Mouse (Mus musculus) kidney, adult 18-20 months (tissue): ENCODE results near the gene Cep350.
"Not testable (repeated sequence)": the region's sequence is repeated elsewhere in the genome, so short reads cannot be mapped to it uniquely, and the experiment has no call there.

ENCODE experiments used
- DNase-seq: peaks from one replicate; pipeline ENCODE4 v3.0.0; 2021

Gene Cep350

DNA sequence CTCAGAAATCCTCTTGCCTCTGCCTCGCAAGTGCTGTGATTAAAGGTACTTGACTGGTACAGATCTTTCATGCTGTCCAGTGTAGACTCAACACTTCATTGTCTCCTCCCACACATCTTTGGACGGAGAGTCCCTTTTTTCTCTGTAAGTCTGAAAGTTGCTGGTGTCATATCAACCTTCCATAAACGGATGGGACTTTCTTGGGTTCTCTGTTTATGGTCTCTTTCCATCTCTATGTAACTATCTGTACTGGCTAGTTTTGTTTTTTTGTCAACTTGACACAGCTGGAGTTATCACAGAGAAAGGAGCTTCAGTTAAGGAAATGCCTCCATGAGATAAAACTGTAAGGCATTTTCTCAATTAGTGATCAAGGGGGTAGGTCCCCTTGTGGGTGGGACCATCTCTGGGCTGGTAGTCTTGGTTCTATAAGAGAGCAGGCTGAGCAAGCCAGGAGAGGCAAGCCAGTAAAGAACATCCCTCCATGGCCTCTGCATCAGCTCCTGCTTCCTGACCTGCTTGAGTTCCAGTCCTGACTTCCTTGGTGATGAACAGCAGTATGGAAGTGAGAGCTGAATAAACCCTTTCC is 90.3 kb downstream of the Cep350 start:
- not testable (repeated sequence) for DNase-seq

DNA sequence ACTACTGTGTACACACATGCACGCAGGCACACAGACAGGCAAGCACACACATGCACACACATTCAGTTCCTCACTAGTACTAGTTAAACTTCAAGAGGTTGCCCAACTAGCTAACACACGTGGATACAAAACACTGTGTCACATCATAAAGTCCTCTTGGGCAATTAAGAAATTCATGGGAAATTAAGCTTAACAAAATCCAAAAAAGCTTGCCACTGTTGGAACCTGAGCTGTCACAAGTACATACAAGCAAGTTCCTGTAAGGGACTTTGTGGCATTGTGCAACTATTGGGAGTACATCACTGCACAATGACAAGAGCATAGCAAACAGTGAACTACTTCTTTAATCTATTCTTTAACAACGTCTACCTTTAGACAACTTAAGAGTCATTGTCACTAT is 93.5 kb downstream of the Cep350 start:
- no peak for DNase-seq

DNA sequence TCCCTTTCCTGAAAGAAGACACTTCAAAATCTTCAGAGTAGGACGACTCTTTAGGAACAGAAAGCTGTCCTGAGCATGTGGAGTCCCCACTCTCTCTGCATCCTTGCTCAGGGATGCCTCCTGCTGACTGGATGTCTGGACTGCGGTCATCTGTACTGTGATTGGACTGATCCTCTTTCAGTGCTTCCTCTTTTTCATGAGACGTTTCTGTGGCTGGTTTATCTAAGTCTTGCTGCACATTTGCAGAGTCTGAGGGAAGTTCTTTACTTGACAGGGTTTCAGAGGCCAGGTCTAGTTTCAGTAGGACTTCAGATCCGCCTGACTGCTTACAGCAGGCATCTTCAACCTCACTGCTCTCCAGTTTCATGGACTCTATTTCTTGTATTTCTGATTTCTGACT is 110.1 kb downstream of the Cep350 start:
- no peak for DNase-seq

DNA sequence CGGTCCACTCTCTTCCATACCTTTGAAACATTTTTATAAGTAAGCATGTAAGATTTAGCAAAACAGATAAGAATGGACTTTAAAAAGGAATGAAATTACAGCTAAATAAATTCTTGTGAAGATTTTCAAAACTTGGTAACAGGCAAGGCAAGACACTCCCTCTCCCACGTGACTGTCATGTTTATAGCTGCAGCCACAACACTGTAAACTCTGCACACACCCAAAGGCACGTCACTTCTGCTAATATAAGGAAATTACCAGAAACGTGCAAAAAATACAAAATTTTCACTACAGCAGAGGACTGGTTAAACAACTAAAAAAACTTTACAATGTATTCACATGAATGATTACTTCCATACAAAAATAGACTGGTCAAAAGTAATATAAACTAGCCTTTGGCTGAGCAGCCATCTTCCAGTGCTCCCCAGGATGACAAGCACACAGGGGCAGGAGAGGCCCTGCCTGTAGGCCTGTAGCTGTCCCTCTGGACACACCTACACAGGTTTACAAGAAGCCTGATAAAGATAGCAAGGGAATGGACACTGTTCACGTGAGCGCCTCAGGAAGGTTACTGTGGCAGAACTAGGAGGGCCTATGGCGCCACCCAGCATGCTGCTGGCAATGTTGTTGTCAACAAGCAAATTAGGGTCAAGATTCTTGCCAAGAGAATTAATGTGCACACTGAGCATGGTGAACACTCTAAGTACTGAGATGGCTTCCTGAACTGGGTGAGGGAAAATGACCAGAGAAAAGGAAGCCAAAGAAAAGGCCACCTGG is 117.9 kb downstream of the Cep350 start:
- DNase-seq = peak; percentile 9

DNA sequence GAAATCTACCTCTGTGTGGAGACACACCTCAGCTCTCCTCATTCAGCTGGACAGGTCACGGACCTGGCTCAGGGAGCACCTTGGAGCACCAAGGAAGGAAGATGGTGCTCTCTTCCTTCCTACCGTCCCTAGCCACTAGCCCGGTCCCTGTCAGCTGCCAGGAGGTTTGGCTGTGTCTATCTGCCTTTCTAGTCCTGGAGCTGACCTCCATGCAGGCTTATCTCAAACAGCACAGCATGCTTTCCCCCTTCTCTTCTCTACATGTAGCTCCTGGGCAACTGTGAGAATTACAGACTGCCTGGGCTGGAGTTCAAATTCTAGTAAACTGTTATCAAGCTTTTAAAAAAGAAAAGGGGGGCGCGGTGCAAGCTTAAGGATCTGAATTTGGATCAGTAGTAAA is 120.0 kb downstream of the Cep350 start:
- no peak for DNase-seq

DNA sequence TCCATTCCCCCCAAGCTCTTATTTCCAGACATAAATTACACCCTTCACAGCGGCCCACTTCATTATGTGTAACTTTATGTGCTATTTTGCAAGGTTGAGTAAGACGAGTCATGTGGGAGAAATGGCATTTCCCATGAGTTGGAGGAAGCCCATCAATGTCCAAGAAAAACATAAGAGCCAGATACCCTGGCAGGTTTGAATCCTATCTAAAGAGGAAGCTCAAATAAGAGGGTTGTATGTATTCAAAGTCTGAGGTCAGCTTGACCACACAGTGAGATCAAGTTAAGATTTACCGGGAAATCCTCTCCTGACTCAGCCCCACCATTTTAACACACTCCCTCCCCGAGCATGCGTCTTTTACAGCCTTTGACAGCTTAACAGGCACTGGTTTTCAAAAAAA is 128.8 kb downstream of the Cep350 start:
- DNase-seq = no peak

DNA sequence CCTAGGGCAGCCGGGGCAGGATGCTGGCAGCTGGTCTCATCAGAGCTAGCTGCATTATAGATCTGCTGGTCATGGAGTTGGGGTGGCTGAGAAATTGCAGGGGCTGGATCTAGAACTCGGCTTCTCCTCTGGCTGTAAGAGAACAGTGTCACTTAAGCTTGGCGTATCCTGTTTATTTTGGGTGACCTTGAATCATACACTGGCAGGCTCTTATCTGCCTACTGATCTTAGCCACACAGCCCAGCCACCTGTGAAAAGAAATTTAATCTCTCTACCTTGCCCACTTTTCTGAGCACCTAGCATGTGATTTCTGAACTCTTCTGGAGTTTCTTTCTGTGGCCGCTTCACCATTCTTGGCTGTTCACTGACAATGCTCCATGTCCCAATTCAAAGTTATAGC is 129.5 kb downstream of the Cep350 start:
- DNase-seq = no peak

DNA sequence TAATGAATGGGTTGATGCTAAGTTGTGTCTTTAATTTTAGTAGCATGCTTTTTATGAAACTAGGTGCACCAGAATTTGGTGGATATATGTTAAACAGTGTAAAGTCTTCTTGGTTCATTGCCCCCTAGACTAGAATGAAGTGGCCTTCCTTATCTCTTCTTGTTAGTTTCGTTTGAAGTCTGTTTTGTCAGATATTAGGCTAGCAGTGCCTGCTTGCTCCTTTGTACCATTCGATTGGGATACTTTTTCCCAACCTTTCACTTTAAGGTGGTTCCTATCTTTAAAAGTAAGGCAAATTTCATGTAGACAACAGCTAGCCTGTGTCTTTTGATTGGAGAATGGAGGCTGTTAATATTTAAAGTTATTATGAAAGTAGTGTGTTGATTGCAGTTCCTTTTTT is 137.4 kb downstream of the Cep350 start:
- no peak for DNase-seq

DNA sequence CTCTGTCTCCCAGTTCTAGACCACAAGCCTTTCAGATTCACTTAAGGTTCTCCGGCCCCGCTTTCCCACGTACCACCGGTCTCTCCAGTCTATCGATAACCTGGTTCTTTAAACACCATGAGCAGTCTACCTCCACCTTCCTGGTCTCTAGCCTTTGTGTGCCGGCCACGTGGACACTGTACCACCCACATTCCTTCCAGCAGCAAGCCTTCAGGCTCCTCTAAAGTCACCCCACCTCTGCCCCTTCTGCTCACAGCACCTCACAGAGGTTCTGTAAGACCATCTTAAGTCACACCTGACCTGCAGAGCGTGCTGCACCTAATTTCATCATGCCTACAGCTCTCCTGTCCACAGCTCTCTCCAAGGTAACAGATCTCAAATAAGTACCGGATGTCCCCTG is 139.4 kb downstream of the Cep350 start:
- DNase-seq = no peak

DNA sequence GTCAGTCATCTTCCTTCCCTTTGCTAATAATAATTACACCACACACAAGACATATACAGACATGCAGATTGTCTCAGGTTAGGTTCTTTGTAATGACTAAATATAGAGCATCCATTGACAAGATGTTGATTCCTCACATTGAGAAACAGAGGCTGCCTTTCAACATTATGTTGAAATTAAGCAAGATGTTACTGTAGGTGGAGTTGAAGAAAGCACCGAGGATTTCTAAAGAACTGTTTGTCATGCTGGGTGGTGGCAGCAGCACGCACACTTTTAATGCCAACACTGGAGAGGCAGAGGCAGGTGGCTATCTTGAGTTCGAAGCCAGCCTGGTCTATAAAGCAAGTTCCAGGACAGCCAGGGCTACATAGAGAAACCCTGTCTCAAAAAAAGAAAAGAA is 141.1 kb downstream of the Cep350 start:
- DNase-seq = no peak

DNA sequence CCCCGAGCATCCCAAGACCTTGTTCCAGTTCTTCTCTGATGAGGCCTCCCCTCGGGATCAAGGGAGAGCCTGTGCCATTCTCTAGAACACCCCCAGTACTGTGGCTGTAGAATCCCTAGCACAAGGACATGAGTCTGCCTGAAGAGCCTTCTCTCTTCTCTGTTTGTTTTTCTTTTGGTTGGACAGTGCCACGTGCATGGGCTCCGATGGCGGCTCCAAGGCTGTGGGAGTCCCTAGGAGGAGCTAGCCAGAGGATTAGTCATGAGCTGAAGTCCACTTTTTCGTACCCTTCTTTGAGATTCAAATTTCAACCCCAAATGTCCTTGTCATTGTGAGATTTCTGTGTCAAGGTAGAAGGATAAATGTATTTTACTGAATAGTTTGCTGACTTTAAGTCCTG is 142.2 kb downstream of the Cep350 start:
- no peak for DNase-seq

DNA sequence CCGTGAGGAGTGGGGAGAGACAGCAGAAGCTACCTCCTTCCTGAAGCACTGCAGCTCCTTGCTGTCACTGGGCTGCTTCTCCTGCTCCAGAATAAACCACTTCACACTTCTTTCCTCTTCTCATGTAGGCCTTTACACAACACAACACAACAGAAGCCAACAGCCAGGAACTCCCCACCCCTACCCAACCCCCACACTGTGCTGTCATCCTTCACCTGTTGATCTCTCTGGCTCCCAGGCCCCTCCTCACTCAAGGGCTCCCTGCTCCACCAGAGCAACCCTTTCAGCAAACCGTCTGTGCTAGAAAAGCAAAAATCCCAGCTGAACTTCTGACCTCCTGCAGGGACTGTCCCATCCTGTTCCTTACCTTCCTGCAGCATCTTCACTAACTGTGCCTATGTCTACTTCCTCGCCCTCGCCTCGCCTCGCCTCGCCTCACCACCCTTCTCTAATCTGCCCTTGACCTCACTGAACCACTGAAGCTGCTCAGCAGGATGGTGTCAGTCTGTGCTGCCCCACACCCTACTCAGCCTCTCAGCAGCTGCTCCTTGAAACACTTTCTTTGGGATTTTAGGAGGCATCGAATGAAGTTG is 145.3 kb downstream of the Cep350 start:
- no peak for DNase-seq

DNA sequence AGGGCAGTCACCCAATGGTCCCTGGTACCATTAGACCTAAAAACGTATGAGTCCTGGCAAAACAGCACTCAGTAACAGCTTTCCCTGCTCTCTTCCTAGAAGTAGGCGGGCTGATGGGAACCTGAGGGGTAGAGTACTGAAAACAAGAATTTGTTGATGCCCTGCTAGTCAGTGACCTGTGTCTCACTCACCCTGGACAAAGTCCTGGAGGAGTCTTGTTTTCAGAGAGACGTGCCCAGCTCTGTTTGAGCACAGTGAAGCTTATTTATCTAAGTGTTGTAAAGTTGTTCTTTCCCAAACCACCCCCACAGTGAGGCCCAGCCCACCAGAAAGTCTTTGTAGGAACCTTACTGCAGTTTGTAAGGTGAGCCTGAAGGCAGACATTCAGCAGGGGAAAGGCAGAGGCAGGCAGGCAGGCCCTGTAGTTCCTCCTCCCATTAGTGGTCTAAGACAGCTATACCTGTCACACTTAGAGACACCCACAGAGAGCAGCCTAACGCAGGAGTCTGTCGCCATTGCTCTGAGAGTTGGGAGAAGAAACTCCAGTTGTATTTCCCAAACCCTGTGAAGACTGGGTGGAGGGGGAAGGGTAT is 146.2 kb downstream of the Cep350 start:
- no peak for DNase-seq

DNA sequence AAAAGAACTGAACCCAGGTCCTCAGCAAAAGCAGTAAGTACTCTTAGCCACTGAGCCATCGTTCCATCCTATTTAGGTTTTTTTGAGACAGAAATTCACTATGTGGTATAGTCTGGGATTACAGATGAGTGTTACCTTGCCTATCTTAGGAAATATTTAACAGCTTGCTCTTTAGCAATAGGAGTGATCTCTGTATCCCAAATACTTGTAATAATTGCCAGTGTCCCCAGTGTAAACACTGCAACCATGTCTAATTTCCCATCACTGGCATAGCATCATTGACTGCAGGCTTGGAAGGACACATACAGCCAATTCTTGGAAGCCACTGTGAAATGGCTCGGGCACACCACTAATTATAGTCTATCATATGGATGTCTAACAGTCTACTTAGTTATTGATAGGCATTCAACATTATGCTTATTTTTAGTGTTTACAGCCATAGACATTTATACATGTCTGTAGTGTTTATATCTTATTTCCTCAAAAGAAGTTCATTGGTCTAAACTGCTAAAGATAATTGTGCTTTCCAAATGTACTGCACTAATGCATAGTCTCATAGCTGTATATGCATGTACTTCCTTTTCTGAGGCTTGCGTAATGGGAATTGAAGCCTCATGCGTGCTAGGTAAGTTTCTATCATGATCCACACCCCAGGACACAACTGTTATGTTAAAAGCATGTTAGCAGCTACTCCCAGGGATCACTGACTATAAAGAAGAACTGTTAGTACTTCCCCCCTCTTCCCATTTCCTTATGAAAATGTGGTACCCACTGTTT is 146.9 kb downstream of the Cep350 start:
- DNase-seq = no peak

DNA sequence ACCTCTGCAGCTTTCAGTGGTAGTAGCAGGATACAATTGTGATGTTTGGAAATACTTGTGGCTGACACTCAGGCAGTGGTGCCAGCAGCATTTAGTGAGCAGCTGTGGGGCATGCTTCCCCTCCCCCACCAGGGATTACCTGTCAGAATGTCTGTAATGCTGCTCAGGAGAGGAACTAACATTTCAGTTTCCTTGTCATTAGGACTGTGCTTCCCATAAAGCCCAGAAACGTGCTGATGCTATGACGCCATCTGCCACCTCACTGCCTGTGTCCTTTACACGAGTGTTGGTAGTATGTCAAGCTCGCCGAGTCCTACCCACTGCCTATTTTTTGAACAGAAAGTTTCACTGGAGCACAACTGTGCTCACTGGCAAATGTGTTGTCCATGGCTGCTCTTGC is 152.4 kb downstream of the Cep350 start:
- DNase-seq = no peak

DNA sequence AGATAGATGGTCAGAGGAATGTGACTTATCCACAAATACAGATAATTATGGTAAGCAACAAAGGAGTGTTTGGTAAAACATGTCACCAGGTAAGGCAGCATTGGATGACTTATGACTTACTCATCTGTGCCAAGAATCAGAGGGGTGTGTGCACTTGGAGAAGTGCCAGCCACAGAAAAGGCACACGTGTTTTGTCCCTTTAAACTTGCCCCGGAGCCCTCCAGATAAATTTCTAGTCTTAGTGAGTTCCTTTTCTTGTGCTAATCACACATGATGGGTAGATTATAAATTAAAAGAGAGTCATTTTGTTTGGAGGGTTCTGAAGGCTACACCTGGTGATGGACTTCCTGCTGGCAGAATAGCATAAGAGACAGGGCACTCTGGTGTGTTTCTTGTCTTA is 156.9 kb downstream of the Cep350 start:
- DNase-seq = no peak

DNA sequence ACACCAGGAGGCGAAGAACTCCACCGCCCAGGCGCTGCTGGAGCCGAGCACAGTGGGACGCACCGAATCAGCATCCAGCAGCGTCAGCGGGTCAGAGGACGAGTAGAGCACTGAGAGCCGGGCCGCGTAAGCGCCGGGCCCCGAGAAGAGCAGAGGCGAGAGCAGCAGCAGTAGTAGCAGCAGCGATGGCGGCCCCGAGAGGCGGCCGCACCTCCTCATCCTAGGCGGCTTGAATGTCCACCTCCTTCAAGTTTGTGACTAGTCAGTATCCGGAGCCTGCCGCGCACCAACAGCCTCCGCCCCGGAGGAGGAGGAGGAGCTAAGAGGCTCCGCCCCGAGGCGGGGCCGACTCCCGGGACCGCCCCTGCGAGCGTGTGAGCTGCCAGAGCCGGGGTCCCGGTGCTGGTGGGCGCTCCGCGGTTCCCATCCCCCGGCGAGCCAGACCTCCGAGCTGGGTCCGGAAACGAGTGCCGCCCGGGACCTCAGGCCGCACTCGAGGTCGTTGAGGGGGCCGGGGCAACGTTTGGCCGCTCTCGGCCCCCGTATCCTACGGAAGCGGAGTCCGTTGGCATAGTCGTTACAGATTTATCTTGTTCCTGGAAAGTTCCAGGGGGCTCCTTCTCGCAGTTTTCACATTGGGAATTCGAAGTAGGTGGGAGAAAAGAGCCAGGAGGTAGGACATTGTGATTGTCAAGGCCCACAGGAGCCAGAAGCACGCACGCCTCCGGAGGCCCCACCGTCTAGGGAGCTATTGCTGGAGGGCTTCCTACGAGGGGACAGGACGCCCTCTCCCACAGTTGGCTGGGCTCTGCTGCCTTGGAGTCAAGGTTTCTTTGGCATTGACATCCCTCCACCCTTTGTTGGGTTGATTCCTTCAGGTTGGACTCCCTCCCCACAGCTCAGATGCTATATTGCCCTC is 160.2 kb downstream of the Cep350 start, which contains the start of gene Qsox1:
TSS of gene Qsox1 (minus strand) at position 309 of the 919 bp plus-strand sequence.
- peak; percentile 90 for DNase-seq

DNA sequence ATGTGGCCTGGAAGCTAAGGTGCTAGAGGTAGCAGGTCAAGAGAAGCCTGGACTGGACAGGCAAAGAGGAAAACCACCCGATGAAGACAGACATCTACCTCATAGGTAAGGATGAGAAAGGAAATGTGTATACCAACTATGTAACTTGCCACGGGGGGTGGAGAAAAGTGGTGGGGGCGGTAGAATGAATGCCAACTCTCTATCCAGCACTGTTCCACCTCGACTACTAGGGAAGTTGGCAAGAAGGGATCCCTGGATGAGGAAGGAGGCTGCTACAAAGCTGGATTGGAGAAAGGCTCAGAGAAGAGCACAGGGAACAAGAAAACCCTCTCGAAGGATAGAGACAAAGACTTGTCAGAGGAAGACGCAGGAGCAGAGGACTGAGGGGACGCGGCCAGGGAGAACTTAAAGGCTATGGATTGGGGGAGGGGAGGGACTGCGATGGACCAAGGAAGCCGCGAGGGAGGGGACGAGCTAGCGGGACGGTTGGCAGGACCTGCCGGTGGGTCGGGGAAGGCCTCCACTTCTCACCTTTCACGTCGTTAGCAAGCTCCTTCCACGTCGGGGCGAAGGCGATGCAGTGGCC is 161.0 kb downstream of the Cep350 start:
- no peak for DNase-seq

DNA sequence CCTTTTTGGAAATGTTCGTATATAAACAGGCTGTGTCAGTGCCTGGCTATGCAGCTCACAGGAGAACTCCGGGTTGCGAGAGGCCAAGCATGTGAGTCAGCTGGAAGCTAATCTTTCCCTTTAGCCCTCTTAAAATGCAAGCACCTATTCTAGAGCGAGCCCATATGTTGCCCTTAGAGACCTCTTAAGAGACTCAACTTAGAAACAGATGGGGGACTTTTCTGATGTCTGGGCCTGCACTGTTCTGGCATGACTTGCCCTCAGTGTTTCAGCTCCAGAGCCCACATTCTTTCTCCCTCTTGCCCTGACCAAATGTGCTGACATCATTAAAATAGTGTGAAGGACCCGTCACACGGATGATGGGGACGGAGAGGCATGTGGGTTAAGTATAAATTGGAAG is 162.4 kb downstream of the Cep350 start:
- no peak for DNase-seq

DNA sequence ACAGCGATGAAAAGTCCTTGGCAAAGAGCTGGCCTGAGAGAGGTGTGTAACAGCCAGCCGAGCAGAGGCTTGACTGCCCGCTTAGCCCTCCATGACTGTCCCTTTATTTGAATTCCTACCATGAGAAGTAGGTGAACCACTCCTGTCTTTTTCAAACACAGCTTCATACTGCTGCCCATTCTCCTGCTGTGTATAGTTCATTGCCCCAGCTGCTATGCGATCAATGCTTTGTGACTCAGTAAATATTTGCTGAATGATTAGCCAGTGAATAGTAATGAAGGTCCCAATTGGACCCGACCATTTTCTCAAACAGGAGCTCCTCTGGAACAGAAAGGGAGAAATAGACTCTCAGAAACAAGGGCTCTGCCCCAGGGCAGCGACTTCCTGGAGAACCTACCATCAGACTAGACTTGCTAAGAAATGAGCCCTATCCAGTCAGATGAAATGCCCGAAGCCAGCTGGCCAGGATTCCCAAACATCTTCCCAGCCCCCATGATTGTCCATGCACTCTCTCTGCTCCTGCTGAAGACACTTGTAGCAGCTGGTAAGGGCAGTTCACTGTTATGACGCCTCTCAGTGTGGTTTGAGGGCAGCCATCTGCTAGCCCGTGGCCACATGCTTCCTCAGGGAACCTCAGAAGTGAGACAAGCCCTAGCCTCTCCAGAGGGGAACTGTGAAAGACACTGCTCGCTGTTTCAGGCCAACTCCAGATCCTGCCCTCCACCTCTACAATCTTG is 163.2 kb downstream of the Cep350 start:
- DNase-seq = no peak

DNA sequence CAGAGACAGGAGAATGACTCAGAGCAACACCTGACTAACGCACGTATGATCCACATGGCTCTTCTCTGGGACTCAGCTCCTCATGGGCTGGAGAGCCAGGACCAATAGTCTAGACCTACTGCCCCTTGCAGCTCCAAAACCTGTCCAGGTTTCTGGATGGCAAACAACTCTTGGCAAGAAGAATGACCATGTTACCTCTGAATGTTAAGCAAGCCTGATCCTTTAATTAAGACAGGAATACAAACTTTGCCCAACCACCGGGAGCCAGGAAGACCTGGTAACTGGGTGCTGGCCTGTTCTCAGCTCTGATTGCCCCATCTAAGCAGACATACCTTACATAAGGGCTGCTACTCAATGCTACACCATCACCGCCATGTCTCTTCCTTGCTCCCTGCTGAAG is 164.8 kb downstream of the Cep350 start:
- DNase-seq = no peak
